Mouse (Mus musculus) kidney, postnatal 0 days (tissue): ENCODE data around the gene Tspan18. TPM values are rescaled to one million over a fixed set of nuclear protein-coding genes. Genes with fewer than 3 reads are reported as not detected.

ENCODE experiments used
- ATAC-seq: fragments of 200-750 bp; cut with Nextera tagmentation; replicated peaks from 2 replicates; pipeline ENCODE4 v1.8.0; 2017; ENCODE audit warnings: low read depth, moderate number of reproducible peaks, moderate TSS enrichment, moderate library complexity; ENCODE audit not compliant: low FRiP score
- DNase-seq: peaks from one replicate; pipeline ENCODE4 v3.0.0-alpha.2; 2016; ENCODE audit warnings: low spot score
- H3K27ac ChIP-seq: fragments of 300-500 bp; sonication (generic); 2 replicates; pipeline ENCODE4 v1.5.1; 2014; ENCODE audit warnings: mild to moderate bottlenecking
- H3K27me3 ChIP-seq: fragments of 300-500 bp; sonication (generic); 2 replicates; pipeline ENCODE4 v1.6.1; 2014; ENCODE audit warnings: low read length, mixed read lengths; ENCODE audit not compliant: insufficient read depth
- H3K36me3 ChIP-seq: fragments of 300-500 bp; sonication (generic); 2 replicates; pipeline ENCODE4 v1.6.1; 2014; ENCODE audit warnings: low read length, mixed read lengths; ENCODE audit not compliant: insufficient read depth
- H3K4me1 ChIP-seq: fragments of 300-500 bp; sonication (generic); replicated peaks from 2 replicates; pipeline ENCODE4 v1.6.1; 2014; ENCODE audit warnings: antibody characterized with exemption, low read length, mixed read lengths; ENCODE audit not compliant: insufficient read depth
- H3K4me2 ChIP-seq: fragments of 300-500 bp; sonication (generic); 2 replicates; pipeline ENCODE4 v1.6.1; 2014; ENCODE audit warnings: mild to moderate bottlenecking, low read length, moderate library complexity, mixed read lengths
- H3K4me3 ChIP-seq: fragments of 300-500 bp; sonication (generic); replicated peaks from 2 replicates; pipeline ENCODE4 v1.5.1; 2014; ENCODE audit warnings: low read depth, low read length
- H3K9ac ChIP-seq: fragments of 300-500 bp; sonication (generic); 2 replicates; pipeline ENCODE4 v1.6.1; 2014; ENCODE audit warnings: low read depth, low read length
- H3K9me3 ChIP-seq: fragments of 300-500 bp; sonication (generic); replicated peaks from 2 replicates; pipeline ENCODE4 v1.6.1; 2016; ENCODE audit warnings: low read length, inconsistent platforms, mixed read lengths
- CTCF ChIP-seq: IDR thresholded peaks from 2 replicates; pipeline ENCODE4 v1.5.1; 2016; ENCODE audit warnings: antibody characterized with exemption, low read depth, mild to moderate bottlenecking, moderate library complexity
- WGBS: fragments of 180-500 bp; shearing (Covaris S2); extraction: QIAGEN DNeasy Blood & Tissue Kit; methylation state at CpG from one replicate; pipeline ENCODE4 v1.1.7; 2014; 5-methylcytosine and 5-hydroxymethylcytosine counted together
- polyA plus RNA-seq: library from polyadenylated mRNA; unstranded; fragments of >200 nt; fragmentation: Nextera tagmentation; extraction: Ambion mirVana; gene quantifications from 2 replicates; pipeline ENCODE4 v1.2.1, GENCODE M21; 2015

Gene Tspan18
- polyA plus RNA-seq, 1 experiment from 2014 or later = 29.2 TPM

DNA sequence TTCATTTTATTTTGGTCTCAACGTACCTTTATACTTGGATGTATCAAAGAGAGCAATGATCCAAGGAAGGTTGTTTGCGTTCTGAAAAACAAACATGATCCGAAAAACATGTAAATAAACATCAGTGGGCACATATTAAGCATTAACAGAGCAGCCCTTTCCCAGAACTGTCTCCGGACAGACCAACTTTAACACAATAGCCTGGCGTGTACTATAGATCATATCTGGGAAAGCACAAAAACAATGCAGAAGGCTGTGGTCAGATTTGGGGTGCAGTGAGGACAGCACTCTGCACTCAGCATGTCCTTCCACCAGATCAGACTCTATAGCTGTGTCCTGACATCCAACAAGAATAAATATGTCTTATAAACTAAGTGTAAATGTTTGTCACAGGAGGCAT, 12.7 kb upstream of the Tspan18 start:
- 74% methylated on average over 5 of the region's 5 CpGs for WGBS
- no peak overlapping the region for H3K4me3 ChIP-seq
- H3K4me1 ChIP-seq = 0 out of 2 replicates have a peak, but pooled peaks cover 8% of the 10 kb centered on the region
- H3K4me2 ChIP-seq = no peak overlapping the region
- H3K9ac ChIP-seq = no peak overlapping the region
- no peak for ATAC-seq
- no peaks in the 10 kb centered on the region for H3K9me3 ChIP-seq
- no peak overlapping the region for H3K27ac ChIP-seq
- H3K27me3 ChIP-seq = no peaks in the 10 kb centered on the region
- no peak for DNase-seq
- TF ChIP-seq CTCF = no peak
- no peaks in the 10 kb centered on the region for H3K36me3 ChIP-seq

GRCm38 (mm10) chr2:93346609-93347008, 12.3 kb upstream of the Tspan18 start:
- WGBS = 47% methylated on average over 6 of the region's 6 CpGs
- no peak overlapping the region for H3K4me2 ChIP-seq
- no peak overlapping the region for H3K27ac ChIP-seq
- H3K9me3 ChIP-seq = no peaks in the 10 kb centered on the region
- 0 out of 2 replicates have a peak, but pooled peaks cover 8% of the 10 kb centered on the region for H3K4me1 ChIP-seq
- DNase-seq (no peak), ATAC-seq (no peak)
- H3K36me3 ChIP-seq = no peaks in the 10 kb centered on the region
- H3K4me3 ChIP-seq = no peak overlapping the region
- no peaks in the 10 kb centered on the region for H3K27me3 ChIP-seq
- H3K9ac ChIP-seq = no peak overlapping the region
- TF ChIP-seq CTCF = no peak

- Histone ChIP-seq H3K27ac (no peak overlapping the region), H3K9me3 (no peaks in the 10 kb centered on the region), H3K4me3 (no peak overlapping the region), H3K4me1 (0 out of 2 replicates have a peak, but pooled peaks cover 5% of the 10 kb centered on the region), H3K27me3 (no peaks in the 10 kb centered on the region), H3K9ac (no peak overlapping the region), H3K4me2 (no peak overlapping the region), H3K36me3 (no peaks in the 10 kb centered on the region)
- ATAC-seq (no peak), DNase-seq (no peak)
- WGBS = 44% methylated on average over 5 of the region's 5 CpGs
- no peak for TF ChIP-seq CTCF
These were observed 11.5 kb upstream of the Tspan18 start for GRCm38 (mm10) chr2:93345663-93346268.

GRCm38 (mm10) chr2:93339373-93340106, 5.2 kb upstream of the Tspan18 start:
- Histone ChIP-seq H3K27ac (no peak overlapping the region), H3K9ac (no peak overlapping the region), H3K4me2 (no peak overlapping the region), H3K27me3 (no peaks in the 10 kb centered on the region), H3K4me3 (no peak overlapping the region), H3K36me3 (no peaks in the 10 kb centered on the region), H3K4me1 (no peaks in the 10 kb centered on the region), H3K9me3 (no peaks in the 10 kb centered on the region)
- no peak for TF ChIP-seq CTCF
- DNase-seq = no peak
- no peak for ATAC-seq
- 50% methylated on average over 9 of the region's 9 CpGs for WGBS

- Histone ChIP-seq H3K27ac (no peak overlapping the region), H3K4me3 (no peak overlapping the region), H3K9me3 (no peaks in the 10 kb centered on the region), H3K9ac (no peak overlapping the region), H3K27me3 (no peaks in the 10 kb centered on the region), H3K4me2 (no peak overlapping the region), H3K36me3 (no peaks in the 10 kb centered on the region), H3K4me1 (0 out of 2 replicates have a peak, but pooled peaks cover 13% of the 10 kb centered on the region)
- DNase-seq = peak; percentile 58
- no peak for TF ChIP-seq CTCF
- 45% methylated on average over 11 of the region's 11 CpGs for WGBS
- no peak for ATAC-seq
These were observed 1.7 kb upstream of the Tspan18 start for GRCm38 (mm10) chr2:93335996-93336395.

DNA sequence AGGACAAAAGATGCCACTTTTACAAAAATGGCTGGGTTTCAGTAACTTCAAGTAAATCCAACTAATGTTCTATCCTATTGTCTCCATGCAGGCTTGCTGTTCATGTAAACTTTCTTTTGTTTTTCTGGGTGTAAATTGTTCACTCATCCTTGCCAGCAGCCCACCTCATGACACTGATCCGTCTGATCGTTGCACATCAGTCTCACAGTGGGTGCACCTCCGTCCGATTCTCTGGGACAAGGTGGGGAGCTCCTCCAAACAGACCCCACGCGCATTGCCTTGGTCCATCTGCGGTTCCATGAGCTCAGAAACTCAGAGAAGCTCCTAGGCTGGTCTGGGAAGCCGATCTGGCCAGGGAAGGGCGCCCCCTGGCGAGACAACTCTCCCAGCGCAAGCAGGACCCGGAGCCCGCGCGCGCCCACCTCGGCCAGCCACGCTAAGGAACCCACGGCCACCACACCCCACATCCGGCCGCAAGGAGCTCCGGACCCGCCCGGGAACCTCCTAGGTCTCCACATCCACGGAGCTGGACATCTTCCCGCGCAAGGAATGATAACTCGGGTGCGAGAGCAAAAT, 976 bp downstream of the Tspan18 start:
- Histone ChIP-seq H3K4me3 (peak overlapping the region; percentile 69), H3K27ac (peak overlapping the region; percentile 80), H3K4me2 (peak overlapping the region; percentile 97), H3K4me1 (0 out of 2 replicates have a peak, but pooled peaks cover 13% of the 10 kb centered on the region), H3K27me3 (no peaks in the 10 kb centered on the region), H3K36me3 (no peaks in the 10 kb centered on the region), H3K9ac (peak overlapping the region; percentile 78), H3K9me3 (no peaks in the 10 kb centered on the region)
- peak; percentile 65 for ATAC-seq
- peak; percentile 92 for DNase-seq
- TF ChIP-seq CTCF = peak; percentile 90
- WGBS = 1% methylated on average over 29 of the region's 29 CpGs
